Mouse (Mus musculus) thymus, adult 2 months (tissue): ENCODE results near the gene Mrps23.

ENCODE experiments used
- CTCF ChIP-seq: fragments of 200-500 bp; IDR thresholded peaks from 2 replicates; pipeline ENCODE4 v1.5.1; 2012; ENCODE audit warnings: mild to moderate bottlenecking, control low read depth, low read length, moderate library complexity, borderline replicate concordance; ENCODE audit not compliant: control insufficient read depth, poor library complexity, insufficient read depth; ENCODE audit errors: extremely low read depth
- POLR2A ChIP-seq: fragments of 200-500 bp; IDR thresholded peaks from 2 replicates; pipeline ENCODE4 v1.6.1; 2012; ENCODE audit warnings: mild to moderate bottlenecking, low read length, control low read depth, moderate library complexity; ENCODE audit not compliant: control insufficient read depth, poor library complexity, insufficient read depth; ENCODE audit errors: extremely low read depth

- TF ChIP-seq CTCF (no peak), POLR2A (no peak)
Observed at GRCm38 (mm10) chr11:88188635-88189034, 15.6 kb upstream of the Mrps23 start.
